Mouse (Mus musculus) bone marrow macrophage, adult 2 months (primary cell): Measurements from ENCODE around the gene Col6a3.

Experiments
- CTCF ChIP-seq: IDR thresholded peaks from 2 replicates; pipeline ENCODE4 v1.5.1; 2012; ENCODE audit warnings: low read depth, mild to moderate bottlenecking, low read length, moderate library complexity
- POLR2A ChIP-seq: IDR thresholded peaks from 2 replicates; pipeline ENCODE4 v1.6.1; 2012; ENCODE audit warnings: mild to moderate bottlenecking, low read depth, low read length, borderline replicate concordance

GRCm38 (mm10) chr1:90748544-90748943 lies 95.2 kb downstream of the Col6a3 start:
- TF ChIP-seq POLR2A (no peak), CTCF (no peak)
